Mouse (Mus musculus): Measurements from ENCODE around the gene Med13l.

GRCm38 (mm10) chr5:118725425-118725824, 164.9 kb downstream of the Med13l start:
- TF ChIP-seq POLR2A (IDR thresholded peaks at IDR 0.05; ENCODE audit: control insufficient read depth, extremely low read depth, insufficient read depth, low read length, poor library complexity) (no peak), CTCF (IDR thresholded peaks at IDR 0.05; ENCODE audit: borderline replicate concordance, control insufficient read depth, extremely low read depth, insufficient read depth, low read length, poor library complexity) (no peak)
